Mouse (Mus musculus) embryo, embryonic 11.5 days (tissue): Measurements from ENCODE around the gene Rdh9.
A peak's percentile ranks its signal among the peaks of the same experiment; 100 is the strongest.

Experiments used
- DNase-seq: peaks from one replicate; pipeline ENCODE4 v3.0.0-alpha.2; 2012; ENCODE audit warnings: low read depth, low spot score

The Rdh9 gene

GRCm38 (mm10) chr10:127776011-127776410 is at the start of gene Rdh9:
Gene Rdh9, plus strand, starts transcription at chr10:127776386.
- no peak for DNase-seq

- DNase-seq: no peak
Measured at GRCm38 (mm10) chr10:127728437-127728836, 47.7 kb upstream of the Rdh9 start.

- no peak for DNase-seq
Measured at GRCm38 (mm10) chr10:127730285-127730932, 45.8 kb upstream of the Rdh9 start.

GRCm38 (mm10) chr10:127730933-127731310 is 45.3 kb upstream of the Rdh9 start:
- no peak for DNase-seq

DNA sequence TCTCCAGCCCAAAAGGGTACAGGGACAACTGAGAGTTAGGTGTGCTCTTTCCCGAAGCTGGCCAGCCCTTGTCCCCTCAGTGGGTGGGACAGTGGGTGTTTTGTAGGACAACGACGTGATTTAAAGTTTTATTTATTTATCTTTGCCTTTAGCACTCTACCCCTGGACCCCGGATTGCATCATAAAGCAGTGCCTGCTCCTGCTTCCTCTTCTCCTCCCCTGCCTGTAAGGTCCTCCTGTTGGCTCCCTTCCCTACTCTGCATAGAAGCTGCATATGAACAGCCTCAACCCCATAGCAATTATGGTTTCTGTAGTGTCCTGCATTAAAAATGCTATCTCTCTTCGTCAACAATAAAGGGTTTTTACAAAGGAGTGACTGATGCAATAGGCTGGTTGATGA is 44.8 kb upstream of the Rdh9 start:
- DNase-seq: no peak

GRCm38 (mm10) chr10:127734434-127734833 is 41.8 kb upstream of the Rdh9 start:
- no peak for DNase-seq

DNA sequence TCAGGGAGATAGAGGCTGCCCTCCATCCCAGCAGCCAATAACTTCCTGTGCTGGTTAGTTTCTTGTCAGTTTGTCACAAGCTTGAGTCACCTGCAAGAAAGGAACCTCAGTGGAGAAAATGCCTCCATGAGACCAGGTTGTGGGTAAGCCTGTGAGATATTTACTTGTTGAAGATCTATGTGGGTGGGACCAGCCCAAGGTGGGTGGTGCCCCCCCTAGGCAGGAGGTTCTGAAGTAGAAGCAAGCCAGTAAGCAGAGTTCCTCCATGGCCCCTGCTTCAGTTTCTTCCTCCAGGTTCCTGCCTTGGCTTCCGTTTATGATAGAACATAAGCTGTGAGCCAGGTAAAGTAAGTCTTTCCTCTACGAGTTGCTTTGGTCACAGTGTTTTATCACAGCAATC is 39.9 kb upstream of the Rdh9 start:
- no peak for DNase-seq

DNA sequence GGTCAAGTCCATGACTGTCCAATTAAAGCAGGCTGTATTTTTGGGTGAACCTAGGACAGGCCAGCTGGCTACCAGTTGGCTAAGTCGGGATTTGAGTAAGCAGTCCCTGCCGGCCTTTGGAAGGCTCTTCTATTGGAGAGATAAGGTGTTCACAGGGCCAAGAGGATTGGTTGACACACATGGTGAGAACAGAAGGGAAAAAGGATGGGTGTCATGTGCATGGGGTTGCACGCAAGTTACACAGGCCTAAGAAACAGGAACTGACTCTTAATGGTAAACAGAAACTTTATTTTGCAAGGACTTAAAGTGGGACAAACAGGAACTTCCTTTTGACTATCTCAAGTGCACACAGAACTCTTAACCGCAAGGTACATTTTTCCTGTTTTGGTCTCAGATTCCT is 39.3 kb upstream of the Rdh9 start:
- no peak for DNase-seq

DNA sequence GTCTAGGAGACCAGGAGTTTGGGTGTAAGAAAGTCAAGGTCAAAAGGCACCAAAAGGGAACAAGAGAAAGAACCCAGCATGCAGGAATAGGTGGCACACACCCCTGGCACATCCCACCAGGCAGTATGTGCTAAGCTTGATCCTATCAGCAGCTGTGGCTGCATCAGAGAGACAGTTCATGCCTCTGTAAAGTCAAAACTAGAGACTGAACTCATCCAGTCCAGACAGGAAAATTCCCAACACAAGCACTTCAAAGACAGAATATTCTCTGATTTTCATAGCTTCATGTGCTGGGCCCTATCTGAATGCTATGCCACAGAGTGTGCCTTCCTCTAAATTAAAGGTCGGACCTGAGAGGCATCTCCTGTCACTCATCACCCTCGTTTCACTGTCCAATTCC is 38.6 kb upstream of the Rdh9 start:
- no peak for DNase-seq

- DNase-seq: peak; percentile 38
Measured at GRCm38 (mm10) chr10:127738151-127738882, 37.9 kb upstream of the Rdh9 start.

GRCm38 (mm10) chr10:127739083-127739660 is 37.0 kb upstream of the Rdh9 start, which contains the start of gene Zbtb39:
Gene Zbtb39, plus strand, starts transcription at chr10:127739538.
- peak; percentile 66 for DNase-seq

DNA sequence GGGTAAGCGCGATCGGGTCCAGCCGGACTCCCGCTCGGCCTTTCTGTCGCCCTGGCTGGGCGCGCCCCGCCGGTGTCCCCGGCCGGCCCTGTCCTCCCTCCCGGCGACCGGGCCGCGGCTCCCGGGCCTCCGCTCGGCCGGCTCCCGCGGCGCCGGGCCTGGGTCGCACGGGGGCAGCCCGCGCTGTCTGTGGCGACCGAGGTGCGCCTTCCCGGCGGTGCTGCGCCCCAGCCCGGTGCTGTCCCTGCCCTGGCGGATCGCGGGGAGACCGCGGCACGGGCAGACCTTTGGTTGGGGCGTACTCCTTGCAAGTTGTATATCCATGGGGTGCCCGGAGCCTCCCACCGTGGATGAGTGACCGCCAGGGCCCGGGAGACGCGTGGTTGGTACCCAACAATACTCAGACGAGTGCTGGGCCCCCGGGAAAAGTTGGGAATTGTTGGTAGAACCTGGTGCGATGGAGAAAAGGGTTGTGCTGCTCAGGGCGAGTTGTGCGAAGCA is 36.5 kb upstream of the Rdh9 start:
- peak; percentile 19 for DNase-seq

DNA sequence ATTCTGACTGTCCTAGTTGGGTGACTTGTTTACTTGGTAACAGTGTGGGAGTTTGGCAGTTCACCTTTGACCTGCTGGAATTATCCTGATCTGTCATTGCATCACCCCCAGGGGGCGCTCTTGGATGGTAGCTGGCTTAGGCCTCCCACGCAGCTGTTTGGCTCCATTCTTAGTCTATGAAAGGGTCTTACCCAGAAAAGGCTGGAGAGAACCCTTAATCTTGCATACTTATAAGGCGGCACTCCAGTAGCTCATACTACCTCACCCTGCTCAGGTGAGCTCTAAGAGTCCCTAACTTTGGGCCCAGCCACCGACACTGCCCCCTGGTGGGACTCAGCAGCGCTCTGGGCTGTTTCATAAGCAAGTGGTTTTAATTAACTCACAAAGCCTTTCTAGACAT is 31.5 kb upstream of the Rdh9 start:
- DNase-seq: peak; percentile 7

DNA sequence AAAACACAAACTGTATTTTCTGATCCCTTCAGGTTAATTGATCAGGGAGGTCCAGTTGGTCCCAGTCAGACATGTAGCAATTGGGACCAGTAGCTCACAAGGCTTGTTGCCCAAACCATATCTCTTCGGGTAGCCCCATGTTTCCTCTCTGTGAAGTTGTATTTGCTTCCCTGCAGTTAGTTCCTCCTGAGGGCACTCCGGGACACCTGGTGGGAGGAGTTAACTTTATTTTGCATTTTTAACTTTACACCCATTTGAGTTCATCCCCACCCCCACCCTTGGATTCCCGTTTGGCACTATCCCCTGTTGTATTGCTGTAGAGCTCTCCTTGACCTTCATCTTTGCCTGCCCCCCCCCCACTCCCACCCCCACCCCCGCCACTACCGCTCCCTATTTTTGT is 30.3 kb upstream of the Rdh9 start:
- DNase-seq: no peak

- no peak for DNase-seq
Measured at GRCm38 (mm10) chr10:127747254-127747653, 28.9 kb upstream of the Rdh9 start.

GRCm38 (mm10) chr10:127748847-127749612 is 27.2 kb upstream of the Rdh9 start:
- peak; percentile 22 for DNase-seq

DNA sequence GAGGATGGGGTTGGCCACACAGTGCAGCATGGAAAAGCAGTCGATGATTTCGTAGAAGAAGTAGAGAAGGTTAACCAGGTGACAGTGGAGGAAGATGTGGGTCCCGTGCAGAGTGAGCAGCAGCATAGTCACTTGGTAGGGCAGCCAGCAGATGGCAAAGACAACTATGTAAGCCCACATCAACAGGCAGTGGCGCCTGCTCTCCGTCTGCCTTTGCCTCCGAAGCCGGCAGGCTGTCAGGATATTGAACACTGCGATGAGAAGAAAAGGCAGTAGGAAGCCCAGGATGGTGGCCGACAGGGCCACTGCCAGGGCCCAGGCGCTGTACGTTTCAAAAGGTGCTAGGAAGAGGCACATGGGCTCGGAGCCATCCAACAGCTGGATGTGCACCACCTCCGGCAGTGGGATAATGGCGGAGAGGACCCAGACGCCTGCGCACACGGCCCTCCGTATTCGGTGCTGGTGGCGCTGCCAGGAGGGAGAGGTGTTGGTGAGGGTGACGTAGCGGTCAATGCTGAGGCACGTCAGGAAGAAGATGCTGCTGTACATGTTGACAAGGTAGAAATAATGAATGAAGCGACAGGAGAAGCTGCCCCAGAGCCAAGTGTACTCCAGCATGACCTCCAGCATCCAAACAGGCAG is 25.9 kb upstream of the Rdh9 start:
- DNase-seq: no peak

GRCm38 (mm10) chr10:127751548-127751947 is 24.6 kb upstream of the Rdh9 start, which contains the start of gene Gpr182:
Gene Gpr182, minus strand, starts transcription at chr10:127751732.
- no peak for DNase-seq

GRCm38 (mm10) chr10:127754566-127755166 is 21.5 kb upstream of the Rdh9 start:
- DNase-seq: no peak

DNA sequence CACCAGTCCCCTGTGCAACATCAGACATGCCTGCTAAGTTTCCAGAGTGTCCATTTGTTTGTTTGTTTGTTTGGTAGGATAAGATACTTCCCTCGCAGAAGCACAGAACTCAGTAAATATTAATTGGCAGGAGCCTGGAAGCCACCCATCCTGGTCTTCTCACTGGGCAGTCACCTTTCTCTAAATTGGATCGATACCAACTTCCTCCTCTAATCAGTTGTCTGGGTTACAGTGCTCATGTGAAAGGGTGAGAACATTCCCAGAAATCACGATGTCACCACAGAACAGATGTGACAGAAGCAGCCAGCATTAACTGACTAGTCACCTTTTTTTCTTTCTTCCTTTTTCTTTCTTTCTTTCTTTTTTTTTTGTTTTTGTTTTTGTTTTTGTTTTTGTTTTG is 20.9 kb upstream of the Rdh9 start:
- no peak for DNase-seq
